Mouse (Mus musculus): ENCODE data around the gene Slc39a5. TPM values are rescaled to one million over a fixed set of nuclear protein-coding genes. Genes with fewer than 3 reads are reported as not detected.

The Slc39a5 gene
- polyA plus RNA-seq, 1 experiment from 2014 or later, result 0.76 TPM

GRCm38 (mm10) chr10:128438675-128439279 is 37.7 kb upstream of the Slc39a5 start:
- no peaks in the 10 kb centered on the region for H3K4me1 ChIP-seq (replicated peaks; ENCODE audit: control insufficient read depth, insufficient read depth)
- H3K9ac ChIP-seq (ENCODE audit: low read length), result no peak overlapping the region
- no peak overlapping the region for H3K4me3 ChIP-seq (ENCODE audit: low read depth, low read length)
- DNase-seq (ENCODE audit: low spot score), result no peak
- H3K36me3 ChIP-seq (ENCODE audit: control insufficient read depth, insufficient read depth, low read length), result peaks cover 31% of the 10 kb centered on the region
- no peak for ATAC-seq (ENCODE audit: low FRiP score, low TSS enrichment)
- no peaks in the 10 kb centered on the region for H3K27me3 ChIP-seq (ENCODE audit: control insufficient read depth, insufficient read depth, low read length)
- no peak for TF ChIP-seq CTCF (IDR thresholded peaks at IDR 0.05; ENCODE audit: low read depth)
- no peak for TF ChIP-seq EP300 (optimal IDR thresholded peaks at IDR 0.05)
- 63% methylated on average over 10 of the region's 10 CpGs for WGBS
- H3K27ac ChIP-seq (replicated peaks), result no peak overlapping the region
- no peak overlapping the region for H3K4me2 ChIP-seq (replicated peaks; ENCODE audit: low read depth)
- no peaks in the 10 kb centered on the region for H3K9me3 ChIP-seq (ENCODE audit: control insufficient read depth, low read length)

GRCm38 (mm10) chr10:128436376-128436775 is 35.3 kb upstream of the Slc39a5 start:
- ATAC-seq (ENCODE audit: low FRiP score, low TSS enrichment), result no peak

GRCm38 (mm10) chr10:128435873-128436272 is 34.8 kb upstream of the Slc39a5 start:
- no peak for DNase-seq (ENCODE audit: low spot score)
- H3K27ac ChIP-seq (replicated peaks), result no peak overlapping the region
- no peak overlapping the region for H3K4me3 ChIP-seq (ENCODE audit: low read depth, low read length)
- no peaks in the 10 kb centered on the region for H3K4me1 ChIP-seq (replicated peaks; ENCODE audit: control insufficient read depth, insufficient read depth)
- WGBS, result 79% methylated on average over 5 of the region's 5 CpGs
- H3K36me3 ChIP-seq (ENCODE audit: control insufficient read depth, insufficient read depth, low read length), result peaks cover 33% of the 10 kb centered on the region
- no peak overlapping the region for H3K4me2 ChIP-seq (replicated peaks; ENCODE audit: low read depth)
- no peaks in the 10 kb centered on the region for H3K9me3 ChIP-seq (ENCODE audit: control insufficient read depth, low read length)
- no peak for ATAC-seq (ENCODE audit: low FRiP score, low TSS enrichment)
- TF ChIP-seq EP300 (optimal IDR thresholded peaks at IDR 0.05) (no peak), CTCF (IDR thresholded peaks at IDR 0.05; ENCODE audit: low read depth) (no peak)
- H3K9ac ChIP-seq (ENCODE audit: low read length), result no peak overlapping the region
- H3K27me3 ChIP-seq (ENCODE audit: control insufficient read depth, insufficient read depth, low read length), result no peaks in the 10 kb centered on the region

More at GRCm38 (mm10) chr10:128436376-128436775, 35.3 kb upstream of the Slc39a5 start:
- Histone ChIP-seq H3K27me3 (ENCODE audit: control insufficient read depth, insufficient read depth, low read length) (no peaks in the 10 kb centered on the region), H3K9ac (ENCODE audit: low read length) (no peak overlapping the region), H3K27ac (replicated peaks) (no peak overlapping the region), H3K4me3 (ENCODE audit: low read depth, low read length) (no peak overlapping the region), H3K9me3 (ENCODE audit: control insufficient read depth, low read length) (no peaks in the 10 kb centered on the region), H3K4me2 (replicated peaks; ENCODE audit: low read depth) (no peak overlapping the region), H3K4me1 (replicated peaks; ENCODE audit: control insufficient read depth, insufficient read depth) (no peaks in the 10 kb centered on the region), H3K36me3 (ENCODE audit: control insufficient read depth, insufficient read depth, low read length) (peaks cover 33% of the 10 kb centered on the region)
- TF ChIP-seq CTCF (IDR thresholded peaks at IDR 0.05; ENCODE audit: low read depth), result no peak
- no peak for TF ChIP-seq EP300 (optimal IDR thresholded peaks at IDR 0.05)
- DNase-seq (ENCODE audit: low spot score), result no peak
- 87% methylated on average over 8 of the region's 8 CpGs for WGBS

DNA sequence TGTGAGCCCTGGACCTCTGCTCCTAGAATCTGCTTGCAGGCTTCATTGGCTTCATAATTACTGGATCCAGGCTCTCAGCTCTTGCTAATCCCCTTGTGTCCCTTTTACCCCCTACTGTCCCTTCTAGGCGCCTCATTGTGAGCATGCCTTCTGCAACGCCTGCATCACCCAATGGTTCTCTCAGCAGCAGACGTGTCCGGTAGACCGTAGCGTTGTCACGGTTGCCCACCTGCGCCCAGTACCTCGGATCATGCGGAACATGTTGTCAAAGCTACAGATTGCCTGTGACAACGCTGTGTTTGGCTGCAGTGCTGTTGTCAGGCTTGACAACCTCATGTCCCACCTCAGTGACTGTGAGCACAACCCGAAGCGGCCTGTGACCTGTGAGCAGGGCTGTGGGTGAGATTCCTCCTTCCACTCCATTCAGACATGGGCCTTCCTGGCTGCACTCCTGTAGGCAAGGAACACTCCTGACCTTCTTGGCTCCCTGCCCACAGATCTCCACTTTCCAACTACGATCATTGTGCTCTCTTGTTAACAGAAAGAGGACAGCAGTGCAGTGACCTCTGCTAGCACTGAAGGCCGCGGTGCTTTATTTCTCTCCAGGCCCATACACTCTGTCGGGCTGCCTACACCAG is 34.3 kb upstream of the Slc39a5 start:
- Histone ChIP-seq H3K4me3 (ENCODE audit: low read depth, low read length) (no peak overlapping the region), H3K4me2 (replicated peaks; ENCODE audit: low read depth) (no peak overlapping the region), H3K4me1 (replicated peaks; ENCODE audit: control insufficient read depth, insufficient read depth) (no peaks in the 10 kb centered on the region), H3K27ac (replicated peaks) (peak overlapping the region; percentile 49; the same call in 1 of the 2 replicates), H3K36me3 (ENCODE audit: control insufficient read depth, insufficient read depth, low read length) (peaks cover 33% of the 10 kb centered on the region), H3K9me3 (ENCODE audit: control insufficient read depth, low read length) (no peaks in the 10 kb centered on the region), H3K9ac (ENCODE audit: low read length) (no peak overlapping the region), H3K27me3 (ENCODE audit: control insufficient read depth, insufficient read depth, low read length) (no peaks in the 10 kb centered on the region)
- ATAC-seq (ENCODE audit: low FRiP score, low TSS enrichment) (no peak), DNase-seq (ENCODE audit: low spot score) (no peak)
- 88% methylated on average over 17 of the region's 17 CpGs for WGBS
- TF ChIP-seq EP300 (optimal IDR thresholded peaks at IDR 0.05), result no peak
- no peak for TF ChIP-seq CTCF (IDR thresholded peaks at IDR 0.05; ENCODE audit: low read depth)

GRCm38 (mm10) chr10:128434681-128435080 is 33.7 kb upstream of the Slc39a5 start:
- H3K36me3 ChIP-seq (ENCODE audit: control insufficient read depth, insufficient read depth, low read length), result peaks cover 32% of the 10 kb centered on the region

GRCm38 (mm10) chr10:128433417-128433816 is 32.4 kb upstream of the Slc39a5 start:
- Histone ChIP-seq H3K9ac (ENCODE audit: low read length) (no peak overlapping the region), H3K27ac (replicated peaks) (no peak overlapping the region), H3K4me3 (ENCODE audit: low read depth, low read length) (no peak overlapping the region), H3K27me3 (ENCODE audit: control insufficient read depth, insufficient read depth, low read length) (no peaks in the 10 kb centered on the region), H3K4me2 (replicated peaks; ENCODE audit: low read depth) (no peak overlapping the region), H3K36me3 (ENCODE audit: control insufficient read depth, insufficient read depth, low read length) (peaks cover 22% of the 10 kb centered on the region), H3K4me1 (replicated peaks; ENCODE audit: control insufficient read depth, insufficient read depth) (no peaks in the 10 kb centered on the region), H3K9me3 (ENCODE audit: control insufficient read depth, low read length) (no peaks in the 10 kb centered on the region)
- WGBS, result 93% methylated on average over 2 of the region's 2 CpGs
- TF ChIP-seq EP300 (optimal IDR thresholded peaks at IDR 0.05) (no peak), CTCF (IDR thresholded peaks at IDR 0.05; ENCODE audit: low read depth) (no peak)
- DNase-seq (ENCODE audit: low spot score) (no peak), ATAC-seq (ENCODE audit: low FRiP score, low TSS enrichment) (no peak)

More at GRCm38 (mm10) chr10:128434681-128435080, 33.7 kb upstream of the Slc39a5 start:
- DNase-seq (ENCODE audit: low spot score) (peak; percentile 56), ATAC-seq (ENCODE audit: low FRiP score, low TSS enrichment) (peak; percentile 88)
- Histone ChIP-seq H3K9me3 (ENCODE audit: control insufficient read depth, low read length) (no peaks in the 10 kb centered on the region), H3K9ac (ENCODE audit: low read length) (no peak overlapping the region), H3K27ac (replicated peaks) (no peak overlapping the region), H3K4me1 (replicated peaks; ENCODE audit: control insufficient read depth, insufficient read depth) (no peaks in the 10 kb centered on the region), H3K4me2 (replicated peaks; ENCODE audit: low read depth) (no peak overlapping the region), H3K4me3 (ENCODE audit: low read depth, low read length) (no peak overlapping the region), H3K27me3 (ENCODE audit: control insufficient read depth, insufficient read depth, low read length) (no peaks in the 10 kb centered on the region)
- WGBS, result 71% methylated on average over 10 of the region's 10 CpGs
- TF ChIP-seq CTCF (IDR thresholded peaks at IDR 0.05; ENCODE audit: low read depth) (no peak), EP300 (optimal IDR thresholded peaks at IDR 0.05) (no peak)
